Mouse (Mus musculus) forelimb bud, embryonic 11.5 days (tissue): ENCODE data around the gene Kcnk13.

Experiments used
- DNase-seq: peaks from one replicate; pipeline ENCODE4 v3.0.0-alpha.2; 2012; ENCODE audit warnings: low read depth, low spot score

Gene Kcnk13

DNA sequence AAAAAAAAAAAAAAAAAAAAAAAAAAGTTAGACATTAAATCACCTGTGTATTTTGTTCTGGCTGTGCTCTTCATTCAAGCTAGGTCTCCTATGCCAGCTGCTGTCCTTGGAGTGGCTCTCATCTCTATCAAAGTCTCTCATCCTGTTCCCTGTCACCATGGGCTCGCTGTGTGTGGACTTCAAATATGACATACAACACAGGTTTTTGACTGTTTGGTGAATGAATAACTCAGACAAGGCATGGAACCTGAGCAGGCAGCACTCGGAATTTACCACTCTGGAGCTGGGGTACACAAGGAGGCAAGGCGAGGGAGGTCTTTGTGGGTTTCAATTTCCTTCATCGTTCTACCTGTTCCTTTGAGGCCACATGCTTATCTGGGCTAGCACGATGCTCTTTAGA is 50.8 kb downstream of the Kcnk13 start:
- no peak for DNase-seq

DNA sequence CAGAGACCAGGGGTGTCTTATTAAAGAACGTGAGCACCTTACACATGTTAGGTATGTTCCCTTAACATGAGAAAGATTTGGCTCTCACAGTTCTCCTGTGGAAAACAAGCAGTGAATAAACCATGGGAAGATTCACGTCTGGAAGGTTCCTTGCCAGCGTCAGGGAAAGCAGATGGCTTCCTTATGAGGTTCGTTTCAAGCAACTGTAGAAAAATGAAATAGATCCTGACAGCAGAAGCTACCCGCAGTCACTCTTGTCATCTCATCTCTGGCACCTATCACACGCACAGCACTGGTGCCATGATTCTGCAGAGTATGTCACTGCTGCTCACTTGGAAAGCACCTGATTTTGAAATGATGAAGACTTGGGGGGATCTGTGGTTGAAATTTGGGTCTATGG is 53.4 kb downstream of the Kcnk13 start:
- no peak for DNase-seq

- DNase-seq: no peak
Observed at GRCm38 (mm10) chr12:100022490-100022889, 58.2 kb downstream of the Kcnk13 start.

GRCm38 (mm10) chr12:100023821-100024365 is 59.6 kb downstream of the Kcnk13 start:
- no peak for DNase-seq

- DNase-seq: peak; percentile 6
Observed at GRCm38 (mm10) chr12:100025675-100026074, 61.4 kb downstream of the Kcnk13 start.

DNA sequence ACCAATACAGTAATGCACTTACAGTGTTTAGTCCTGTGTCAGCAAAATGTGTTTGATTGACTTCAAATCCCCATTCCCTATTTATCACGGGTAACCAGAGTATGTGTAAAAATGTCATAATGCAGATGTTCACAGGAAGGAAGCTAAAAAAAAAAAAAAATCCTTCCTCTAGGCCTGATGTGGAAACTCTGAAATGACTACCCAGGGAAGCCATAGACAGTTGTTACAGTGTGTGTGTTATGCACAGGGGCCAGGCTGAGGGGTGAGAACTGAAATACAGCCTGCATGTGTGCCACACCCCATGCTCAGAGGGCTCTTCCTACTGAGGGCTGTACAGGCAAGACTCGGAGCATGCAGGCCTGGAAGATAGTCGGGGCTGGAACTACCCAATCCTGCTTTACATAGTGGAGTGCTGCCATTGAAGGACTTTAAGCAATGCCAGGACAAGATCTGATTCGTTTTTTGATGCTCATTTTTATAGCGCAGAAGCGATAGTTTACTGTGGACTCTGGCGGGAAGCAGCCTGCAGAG is 62.5 kb downstream of the Kcnk13 start:
- DNase-seq: no peak

DNA sequence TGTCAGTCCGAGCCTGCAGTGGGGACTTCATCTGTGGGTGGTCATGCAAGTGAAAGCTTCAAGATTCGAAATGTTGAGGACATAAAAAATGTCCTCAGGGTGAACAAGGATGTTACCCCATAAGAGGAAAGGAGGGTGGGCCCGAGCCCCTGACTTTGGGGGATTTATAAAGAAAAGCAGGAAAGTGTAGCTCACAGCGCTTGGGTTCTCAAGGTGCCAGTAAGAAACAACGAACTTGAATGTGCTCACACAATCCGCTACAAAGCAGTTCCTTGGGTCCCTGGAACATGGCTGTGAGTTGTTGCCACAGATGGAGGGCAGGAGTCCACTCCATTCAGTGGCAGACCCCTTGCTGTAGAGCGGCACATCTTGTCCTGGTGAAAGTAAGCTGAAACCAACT is 63.0 kb downstream of the Kcnk13 start:
- no peak for DNase-seq

DNA sequence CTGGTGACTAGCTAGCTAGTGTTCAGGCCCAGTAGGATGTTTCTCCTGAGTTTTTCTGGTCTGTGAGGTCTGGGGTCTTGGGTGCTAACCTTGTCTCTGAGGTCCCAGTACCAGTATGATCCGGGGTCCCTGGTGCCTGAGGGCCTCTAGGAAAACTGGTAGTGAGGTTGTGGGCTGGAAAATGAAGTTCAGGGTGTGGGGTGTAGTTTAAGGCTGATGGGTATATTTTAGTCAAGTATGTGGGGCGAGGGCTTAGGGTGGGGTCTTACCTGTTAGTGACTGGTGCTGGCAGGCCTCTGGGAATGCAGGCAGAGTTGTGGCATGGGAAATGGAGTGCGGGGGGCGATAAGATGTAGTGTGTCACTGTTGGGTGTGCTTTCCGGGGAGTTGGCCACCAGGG is 67.4 kb downstream of the Kcnk13 start:
- no peak for DNase-seq

DNA sequence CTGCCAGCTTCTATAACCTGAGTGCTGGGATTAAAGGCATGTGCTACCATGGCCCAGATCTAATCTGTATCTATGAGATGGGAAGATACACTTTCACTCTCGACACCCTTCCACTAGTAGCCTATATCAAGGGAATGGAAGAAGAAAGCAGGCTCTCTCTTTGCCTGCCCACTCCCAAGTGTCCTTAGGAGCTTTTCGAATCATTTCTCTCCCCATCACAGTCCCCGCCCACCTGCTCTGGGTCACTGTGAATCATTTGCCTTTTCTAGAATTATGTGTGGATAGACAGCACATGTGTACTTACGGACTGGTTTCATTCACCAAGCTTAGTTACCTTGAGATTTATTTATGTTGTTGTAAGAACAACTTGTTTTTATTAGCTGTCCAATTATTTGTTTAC is 68.2 kb downstream of the Kcnk13 start:
- no peak for DNase-seq

DNA sequence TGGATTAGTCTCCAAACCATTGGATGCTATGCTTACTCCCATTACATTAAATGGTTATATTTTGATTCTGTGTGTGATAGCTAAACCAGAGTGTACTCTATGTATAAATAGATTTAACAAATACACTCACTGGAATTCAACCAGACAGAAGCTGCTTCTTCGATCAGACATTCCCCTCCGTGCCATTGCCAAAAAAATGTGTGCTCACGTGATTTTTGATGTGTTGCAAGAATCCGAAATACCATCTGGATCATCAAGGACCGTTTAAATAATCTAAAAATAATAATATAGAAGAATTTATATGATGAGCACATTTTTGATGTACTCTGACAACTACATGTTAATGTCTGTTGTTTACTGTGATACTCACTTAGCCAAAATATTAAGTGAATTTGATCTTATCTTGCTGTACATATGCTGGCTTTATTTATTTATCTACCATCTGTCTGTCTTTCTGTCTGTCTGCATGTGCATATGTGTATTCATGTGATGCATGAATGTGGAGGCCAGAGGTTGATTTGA is 74.5 kb downstream of the Kcnk13 start:
- DNase-seq: no peak

GRCm38 (mm10) chr12:100042116-100042515 is 77.8 kb downstream of the Kcnk13 start:
- DNase-seq: no peak

DNA sequence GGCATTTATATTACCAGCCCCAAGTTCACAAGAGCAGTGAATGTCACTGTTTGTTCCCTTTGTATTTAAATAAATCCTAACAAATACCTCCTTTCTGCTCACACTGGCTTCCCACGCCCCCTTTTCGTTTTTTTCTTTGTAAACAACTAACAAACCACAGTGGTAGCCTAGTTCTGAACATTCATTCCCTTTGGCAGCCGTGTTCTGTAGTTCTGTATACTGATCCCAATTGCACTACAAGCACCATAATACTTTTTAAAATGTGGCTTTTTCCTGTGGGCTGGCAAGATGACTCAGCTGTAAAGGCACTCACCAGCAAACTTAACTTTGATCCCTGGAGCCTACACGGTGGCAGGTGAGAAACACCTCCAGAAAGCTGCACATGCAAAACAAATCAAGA is 80.4 kb downstream of the Kcnk13 start:
- no peak for DNase-seq

- DNase-seq: no peak
Observed at GRCm38 (mm10) chr12:100050552-100050951, 86.3 kb downstream of the Kcnk13 start.

GRCm38 (mm10) chr12:100053617-100054016 is 89.3 kb downstream of the Kcnk13 start:
- no peak for DNase-seq

DNA sequence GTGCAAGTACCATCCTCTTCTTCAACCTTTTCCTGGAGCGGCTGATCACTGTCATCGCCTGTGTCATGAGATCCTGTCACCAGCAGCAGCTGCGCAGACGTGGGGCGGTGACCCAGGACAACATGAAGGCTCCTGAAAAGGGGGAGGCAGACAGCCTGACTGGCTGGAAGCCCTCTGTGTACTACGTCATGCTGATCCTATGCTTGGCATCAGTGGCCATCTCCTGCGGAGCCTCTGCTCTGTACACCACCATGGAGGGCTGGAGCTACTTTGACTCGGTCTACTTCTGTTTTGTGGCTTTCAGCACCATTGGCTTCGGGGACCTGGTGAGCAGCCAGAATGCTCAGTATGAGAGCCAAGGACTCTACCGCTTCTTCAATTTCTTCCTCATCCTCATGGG is 96.8 kb downstream of the Kcnk13 start:
- no peak for DNase-seq

DNA sequence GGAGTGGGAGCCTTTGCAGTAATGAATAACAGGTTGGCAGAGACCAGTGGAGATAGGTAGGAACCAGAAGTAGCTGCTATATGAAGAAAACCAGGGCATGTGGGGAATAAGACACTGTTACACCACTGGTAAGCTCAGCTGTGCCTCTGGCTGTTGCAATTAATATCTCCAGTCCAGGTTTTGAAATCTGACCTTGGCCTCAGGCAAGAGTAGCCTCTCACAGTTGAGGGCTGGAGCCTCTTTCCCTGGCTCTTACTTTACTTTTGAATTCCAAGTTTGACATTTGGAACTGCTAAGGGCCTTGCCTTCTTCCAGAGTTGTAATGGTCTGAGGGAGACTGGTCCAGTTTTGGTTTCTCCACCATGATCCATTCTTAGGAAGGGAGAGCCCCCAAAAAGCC is 97.5 kb downstream of the Kcnk13 start:
- no peak for DNase-seq

- DNase-seq: no peak
Observed at GRCm38 (mm10) chr12:100062584-100062983, 98.3 kb downstream of the Kcnk13 start.

GRCm38 (mm10) chr12:100065109-100065508 is 100.8 kb downstream of the Kcnk13 start:
- no peak for DNase-seq

DNA sequence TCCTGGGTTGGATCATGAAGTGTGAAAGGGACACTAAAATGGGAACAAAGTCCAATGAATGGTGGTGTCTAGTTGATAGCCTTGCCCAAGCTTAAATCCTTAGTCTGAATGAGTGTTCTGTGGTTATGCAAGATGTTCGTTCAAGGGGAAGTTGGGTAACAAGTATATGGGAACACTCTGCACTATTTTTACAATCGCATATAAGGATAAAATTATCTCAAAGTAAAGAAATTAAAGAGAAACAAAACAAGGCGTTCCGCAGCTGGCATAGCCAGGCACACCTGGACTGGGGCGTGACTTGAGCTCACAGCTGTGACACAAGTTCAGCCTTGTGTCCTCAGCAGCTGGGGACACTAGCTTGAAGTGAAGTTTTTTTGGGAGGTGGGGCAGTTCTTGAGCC is 103.2 kb downstream of the Kcnk13 start:
- DNase-seq: no peak

DNA sequence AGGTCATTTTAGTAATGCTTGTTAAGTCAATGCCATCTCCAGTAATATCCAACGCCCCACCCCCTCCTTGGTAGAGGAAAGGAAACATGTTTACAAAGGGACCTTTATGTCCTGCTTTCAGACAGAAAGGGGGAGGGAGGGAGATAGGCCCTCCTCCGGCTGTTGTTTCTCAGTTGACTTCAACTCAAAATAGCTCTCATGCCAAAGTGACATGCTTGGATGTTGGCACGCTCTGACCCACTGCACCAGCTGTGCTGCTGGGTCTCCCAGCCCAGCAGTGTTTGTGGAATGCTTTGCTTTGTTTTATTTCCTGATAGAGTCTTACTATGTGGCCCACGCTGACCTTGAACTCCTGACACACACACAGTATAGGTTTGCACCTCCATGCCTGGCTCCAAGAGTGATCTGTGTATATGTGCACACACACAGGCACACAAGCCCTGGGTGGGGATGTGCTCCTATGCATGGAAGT is 108.9 kb downstream of the Kcnk13 start:
- DNase-seq: no peak

GRCm38 (mm10) chr12:100075715-100076114 is 111.4 kb downstream of the Kcnk13 start:
- no peak for DNase-seq

DNA sequence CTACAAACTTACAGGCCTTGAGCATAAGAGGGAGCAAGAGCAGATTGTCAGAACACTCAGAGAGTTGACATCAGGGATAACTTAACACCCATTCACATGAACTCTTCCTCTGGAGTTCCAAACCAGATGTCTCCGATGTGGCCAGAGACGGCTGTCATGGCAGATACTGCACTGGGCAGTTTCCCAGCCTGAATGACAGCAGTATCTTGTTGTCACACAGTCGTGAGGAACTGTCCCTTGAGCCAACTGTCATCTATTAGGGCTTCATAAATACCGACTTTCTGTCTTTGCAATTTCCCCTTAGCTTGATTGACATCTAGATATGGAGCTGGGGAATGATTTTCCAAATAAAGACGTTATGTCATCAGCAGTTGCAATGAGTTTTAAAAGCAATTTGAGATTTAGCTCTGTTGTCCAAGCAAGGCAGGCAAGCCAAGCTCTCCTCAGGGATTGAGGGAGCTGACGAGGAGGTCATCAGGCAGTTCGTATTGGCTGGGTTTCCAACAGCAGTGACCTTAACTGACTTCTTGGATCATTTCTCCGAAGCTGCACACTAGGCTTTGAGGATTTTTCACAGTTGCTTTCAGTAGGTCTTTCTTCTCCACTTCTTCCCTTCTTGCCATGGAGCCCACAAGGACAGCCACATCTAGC is 115.5 kb downstream of the Kcnk13 start:
- no peak for DNase-seq

GRCm38 (mm10) chr12:100088026-100088425 is 123.7 kb downstream of the Kcnk13 start:
- DNase-seq: no peak
